Mouse (Mus musculus): ENCODE results near the gene Sucnr1. TPM values are rescaled to one million over a fixed set of nuclear protein-coding genes. Genes with fewer than 3 reads are reported as not detected.
"Not testable (repeated sequence)": the region's sequence is repeated elsewhere in the genome, so short reads cannot be mapped to it uniquely, and the experiment has no call there.

Gene Sucnr1
- polyA plus RNA-seq, 1 experiment from 2014 or later, result not detected

DNA sequence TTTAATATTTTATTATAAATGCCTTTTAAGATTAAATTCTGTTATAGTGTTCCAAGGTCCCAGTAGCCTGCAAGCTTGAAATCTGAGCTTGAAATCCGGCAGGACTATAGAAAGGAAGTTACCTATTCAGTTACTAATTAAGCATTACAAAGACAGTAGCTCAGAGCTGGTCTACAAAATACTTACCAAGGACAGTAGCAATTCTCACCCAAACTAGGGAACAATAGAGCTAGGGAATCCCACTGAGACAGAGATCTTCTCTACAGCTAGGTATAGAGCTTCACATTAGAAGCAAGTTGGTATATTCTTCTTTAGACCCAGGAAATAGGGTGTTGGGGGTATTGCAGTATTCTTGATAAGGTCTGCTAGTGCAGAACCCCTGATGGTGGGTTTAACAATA, 24.8 kb downstream of the Sucnr1 start:
- DNase-seq (ENCODE audit: low spot score); H3K36me3 ChIP-seq (ENCODE audit: control insufficient read depth, insufficient read depth, low read length); H3K9me3 ChIP-seq (ENCODE audit: control insufficient read depth, low read length); H3K9ac ChIP-seq (ENCODE audit: low read depth, low read length); ATAC-seq (replicated peaks; ENCODE audit: low FRiP score); H3K4me3 ChIP-seq (ENCODE audit: low read depth, low read length); H3K4me2 ChIP-seq; H3K27me3 ChIP-seq (replicated peaks; ENCODE audit: control insufficient read depth, insufficient read depth, low read length); H3K4me1 ChIP-seq (replicated peaks; ENCODE audit: control insufficient read depth, insufficient read depth, low read length); H3K27ac ChIP-seq (ENCODE audit: low read depth, low read length): not testable (repeated sequence)
- 79% methylated on average over 1 of the region's 1 CpGs for WGBS

DNA sequence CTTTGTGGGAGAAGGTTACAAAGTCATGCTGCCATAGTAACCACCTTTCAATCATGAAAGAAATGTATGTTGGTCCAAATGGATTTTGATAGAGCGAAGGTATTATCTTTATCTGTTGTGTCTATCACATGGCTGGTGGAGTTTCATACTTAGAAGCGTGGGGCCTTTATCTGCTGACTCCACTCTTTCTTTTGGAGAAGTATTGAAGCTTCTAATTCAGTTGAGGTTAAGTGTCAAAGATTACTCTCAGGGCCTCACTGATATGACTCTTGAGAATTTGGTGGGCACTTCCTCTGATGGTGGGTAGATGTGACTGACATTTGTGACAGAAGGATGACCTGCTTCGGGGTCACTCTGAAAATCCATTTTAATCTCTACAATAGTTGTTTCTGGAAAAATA, 26.1 kb downstream of the Sucnr1 start:
- Histone ChIP-seq H3K27ac (ENCODE audit: low read depth, low read length) (no peak overlapping the region), H3K9me3 (ENCODE audit: control insufficient read depth, low read length) (no peaks in the 10 kb centered on the region), H3K4me1 (replicated peaks; ENCODE audit: control insufficient read depth, insufficient read depth, low read length) (no peaks in the 10 kb centered on the region), H3K4me2 (no peak overlapping the region), H3K27me3 (replicated peaks; ENCODE audit: control insufficient read depth, insufficient read depth, low read length) (no peaks in the 10 kb centered on the region), H3K36me3 (ENCODE audit: control insufficient read depth, insufficient read depth, low read length) (no peaks in the 10 kb centered on the region), H3K9ac (ENCODE audit: low read depth, low read length) (no peak overlapping the region), H3K4me3 (ENCODE audit: low read depth, low read length) (no peak overlapping the region)
- ATAC-seq (replicated peaks; ENCODE audit: low FRiP score) (no peak), DNase-seq (ENCODE audit: low spot score) (no peak)
- 64% methylated on average over 3 of the region's 3 CpGs for WGBS

DNA sequence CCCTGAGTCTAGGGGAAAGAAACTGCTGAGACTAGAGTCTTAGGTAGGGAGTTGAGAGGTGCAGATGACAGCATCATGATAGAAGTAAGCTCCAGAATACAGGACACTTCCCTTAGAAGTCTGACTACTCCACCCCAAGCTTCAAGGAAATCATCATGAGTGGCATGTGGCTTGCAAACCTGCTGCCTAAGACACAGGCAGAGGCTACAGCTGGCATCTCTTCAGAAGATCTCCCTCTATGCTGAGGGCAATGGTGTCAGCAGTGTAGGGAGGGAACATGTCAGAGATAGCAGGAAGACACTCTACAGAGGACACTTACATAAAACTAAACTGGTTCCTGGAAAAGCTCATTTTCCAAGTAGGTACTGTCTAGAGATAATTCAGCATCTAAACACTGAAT, 27.1 kb downstream of the Sucnr1 start:
- no peak for ATAC-seq (replicated peaks; ENCODE audit: low FRiP score)
- H3K4me2 ChIP-seq, result no peak overlapping the region

DNA sequence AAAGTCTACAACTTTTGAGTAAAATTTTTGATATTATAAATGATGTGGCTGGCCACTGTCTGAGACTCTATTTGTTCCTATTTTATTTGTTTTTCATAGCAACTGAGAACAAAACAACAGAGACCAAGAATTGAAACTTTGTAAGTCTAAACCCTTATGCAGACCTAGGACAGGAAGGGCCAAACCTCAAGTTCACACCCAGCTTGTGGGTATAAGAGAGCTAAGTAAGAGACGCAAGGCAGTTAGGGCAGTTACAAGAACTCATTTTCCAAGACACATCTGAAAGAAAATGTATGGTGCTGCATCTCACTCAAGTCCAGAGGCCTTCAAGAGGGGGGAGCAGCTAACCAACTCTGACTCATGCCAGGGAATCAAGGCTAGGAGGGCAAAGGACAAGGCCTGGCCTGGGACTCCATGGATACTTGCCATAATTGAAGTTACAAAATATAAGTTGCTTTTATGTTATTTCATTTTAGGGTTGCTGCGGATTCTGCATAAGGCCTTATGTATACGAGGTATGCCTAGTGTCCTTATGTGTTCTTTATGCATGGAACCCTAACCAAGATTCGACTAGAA, 29.6 kb downstream of the Sucnr1 start:
- H3K9me3 ChIP-seq (ENCODE audit: control insufficient read depth, low read length), result no peaks in the 10 kb centered on the region

More for the DNA sequence above, 27.1 kb downstream of the Sucnr1 start:
- Histone ChIP-seq H3K4me3 (ENCODE audit: low read depth, low read length) (no peak overlapping the region), H3K9me3 (ENCODE audit: control insufficient read depth, low read length) (no peaks in the 10 kb centered on the region), H3K27me3 (replicated peaks; ENCODE audit: control insufficient read depth, insufficient read depth, low read length) (no peaks in the 10 kb centered on the region), H3K27ac (ENCODE audit: low read depth, low read length) (no peak overlapping the region), H3K9ac (ENCODE audit: low read depth, low read length) (no peak overlapping the region), H3K4me1 (replicated peaks; ENCODE audit: control insufficient read depth, insufficient read depth, low read length) (no peaks in the 10 kb centered on the region), H3K36me3 (ENCODE audit: control insufficient read depth, insufficient read depth, low read length) (no peaks in the 10 kb centered on the region)
- no peak for DNase-seq (ENCODE audit: low spot score)

DNA sequence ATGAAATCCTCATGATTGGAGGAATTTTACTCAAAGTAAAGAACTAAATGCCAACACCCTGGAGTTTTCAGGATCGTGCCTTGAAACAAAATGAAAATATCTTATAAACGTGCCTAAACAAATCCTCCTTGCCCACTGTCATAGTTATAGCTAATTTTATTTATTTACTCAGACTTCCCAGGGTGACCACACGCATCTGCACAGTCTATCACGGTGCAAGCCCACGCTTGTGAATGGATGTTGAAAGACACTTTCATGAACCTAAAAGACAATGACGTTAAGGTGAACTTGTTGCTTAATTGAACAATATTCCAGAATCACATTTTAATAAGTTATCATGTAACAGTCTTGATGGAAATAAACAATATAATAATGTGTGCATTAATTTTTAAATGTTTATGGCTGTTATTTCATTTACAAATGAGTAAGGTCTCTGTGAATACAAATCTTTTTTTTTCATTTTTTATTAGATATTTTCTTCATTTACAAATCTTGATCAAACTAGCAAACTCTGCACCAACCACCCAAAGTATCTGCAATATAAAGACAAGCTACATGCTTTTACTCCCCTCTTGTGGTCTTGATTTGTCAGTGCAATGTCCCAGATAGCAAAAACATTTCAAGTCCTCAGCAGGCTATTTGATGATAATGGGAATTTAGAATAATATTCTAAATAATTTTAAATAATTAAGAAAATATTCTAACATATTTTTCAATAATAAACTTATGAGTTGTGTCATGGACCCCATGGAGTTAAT, 30.4 kb downstream of the Sucnr1 start:
- Histone ChIP-seq H3K9ac (ENCODE audit: low read depth, low read length) (no peak overlapping the region), H3K27ac (ENCODE audit: low read depth, low read length) (no peak overlapping the region), H3K4me3 (ENCODE audit: low read depth, low read length) (no peak overlapping the region), H3K4me2 (no peak overlapping the region), H3K4me1 (replicated peaks; ENCODE audit: control insufficient read depth, insufficient read depth, low read length) (no peaks in the 10 kb centered on the region), H3K27me3 (replicated peaks; ENCODE audit: control insufficient read depth, insufficient read depth, low read length) (no peaks in the 10 kb centered on the region), H3K9me3 (ENCODE audit: control insufficient read depth, low read length) (no peaks in the 10 kb centered on the region), H3K36me3 (ENCODE audit: control insufficient read depth, insufficient read depth, low read length) (no peaks in the 10 kb centered on the region)
- 82% methylated on average over 6 of the region's 6 CpGs for WGBS
- ATAC-seq (replicated peaks; ENCODE audit: low FRiP score) (no peak), DNase-seq (ENCODE audit: low spot score) (no peak)

More for the DNA sequence above, 29.6 kb downstream of the Sucnr1 start:
- WGBS, result 80% methylated on average over 4 of the region's 4 CpGs
- Histone ChIP-seq H3K4me1 (replicated peaks; ENCODE audit: control insufficient read depth, insufficient read depth, low read length) (no peaks in the 10 kb centered on the region), H3K9ac (ENCODE audit: low read depth, low read length) (no peak overlapping the region), H3K27me3 (replicated peaks; ENCODE audit: control insufficient read depth, insufficient read depth, low read length) (no peaks in the 10 kb centered on the region), H3K27ac (ENCODE audit: low read depth, low read length) (no peak overlapping the region), H3K36me3 (ENCODE audit: control insufficient read depth, insufficient read depth, low read length) (no peaks in the 10 kb centered on the region), H3K4me2 (no peak overlapping the region), H3K4me3 (ENCODE audit: low read depth, low read length) (no peak overlapping the region)
- DNase-seq (ENCODE audit: low spot score) (no peak), ATAC-seq (replicated peaks; ENCODE audit: low FRiP score) (no peak)

DNA sequence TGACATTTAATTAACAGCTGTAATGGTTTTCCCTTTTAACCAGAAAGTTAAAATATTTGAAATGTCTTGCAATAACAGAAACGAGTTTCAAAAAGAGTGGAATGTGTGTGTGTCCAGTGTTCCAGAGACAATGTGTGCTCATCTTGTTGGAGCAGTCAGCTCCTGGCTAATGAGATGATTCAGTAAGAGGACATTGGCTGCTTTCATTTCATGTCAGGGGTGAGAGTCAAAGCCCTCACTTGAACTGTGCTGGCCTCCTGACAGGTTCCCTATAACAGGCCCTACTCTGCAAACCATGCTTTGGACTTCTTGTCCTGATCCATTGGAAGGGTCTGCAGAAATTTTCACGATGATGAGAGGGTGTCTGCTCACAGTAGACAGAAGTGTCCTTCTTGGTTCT, 32.9 kb downstream of the Sucnr1 start:
- WGBS, result 45% methylated on average over 2 of the region's 2 CpGs
- H3K4me1 ChIP-seq (replicated peaks; ENCODE audit: control insufficient read depth, insufficient read depth, low read length), result no peaks in the 10 kb centered on the region
- ATAC-seq (replicated peaks; ENCODE audit: low FRiP score), result no peak
- no peak overlapping the region for H3K4me3 ChIP-seq (ENCODE audit: low read depth, low read length)
- H3K4me2 ChIP-seq, result no peak overlapping the region
- no peak overlapping the region for H3K9ac ChIP-seq (ENCODE audit: low read depth, low read length)
- no peaks in the 10 kb centered on the region for H3K36me3 ChIP-seq (ENCODE audit: control insufficient read depth, insufficient read depth, low read length)
- H3K9me3 ChIP-seq (ENCODE audit: control insufficient read depth, low read length), result no peaks in the 10 kb centered on the region
- no peaks in the 10 kb centered on the region for H3K27me3 ChIP-seq (replicated peaks; ENCODE audit: control insufficient read depth, insufficient read depth, low read length)
- H3K27ac ChIP-seq (ENCODE audit: low read depth, low read length), result no peak overlapping the region
- no peak for DNase-seq (ENCODE audit: low spot score)

DNA sequence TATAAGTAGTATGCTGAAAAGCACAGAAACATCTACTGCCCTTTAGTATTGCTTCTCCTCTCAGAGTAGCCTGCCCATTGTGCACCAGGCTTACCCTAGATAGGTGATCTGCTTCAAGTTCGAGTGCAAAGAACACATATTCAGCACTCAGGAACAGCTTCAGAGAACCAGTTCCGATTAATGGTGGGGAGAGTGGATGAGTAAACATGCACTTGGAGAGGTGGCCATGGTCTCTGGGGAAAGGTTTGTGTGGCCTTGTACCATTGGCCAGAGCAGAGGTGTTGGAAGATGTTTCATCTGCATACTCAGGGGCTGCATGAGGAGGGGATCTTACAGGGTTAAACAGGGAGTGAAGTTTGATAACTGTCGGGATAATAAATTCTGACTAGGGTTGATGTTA, 39.8 kb downstream of the Sucnr1 start:
- no peaks in the 10 kb centered on the region for H3K36me3 ChIP-seq (ENCODE audit: control insufficient read depth, insufficient read depth, low read length)
- no peak overlapping the region for H3K4me2 ChIP-seq
- H3K9me3 ChIP-seq (ENCODE audit: control insufficient read depth, low read length), result no peaks in the 10 kb centered on the region
- DNase-seq (ENCODE audit: low spot score), result no peak
- H3K4me1 ChIP-seq (replicated peaks; ENCODE audit: control insufficient read depth, insufficient read depth, low read length), result no peaks in the 10 kb centered on the region
- 72% methylated on average over 3 of the region's 3 CpGs for WGBS
- no peak overlapping the region for H3K4me3 ChIP-seq (ENCODE audit: low read depth, low read length)
- ATAC-seq (replicated peaks; ENCODE audit: low FRiP score), result no peak
- no peaks in the 10 kb centered on the region for H3K27me3 ChIP-seq (replicated peaks; ENCODE audit: control insufficient read depth, insufficient read depth, low read length)
- H3K9ac ChIP-seq (ENCODE audit: low read depth, low read length), result no peak overlapping the region
- no peak overlapping the region for H3K27ac ChIP-seq (ENCODE audit: low read depth, low read length)

DNA sequence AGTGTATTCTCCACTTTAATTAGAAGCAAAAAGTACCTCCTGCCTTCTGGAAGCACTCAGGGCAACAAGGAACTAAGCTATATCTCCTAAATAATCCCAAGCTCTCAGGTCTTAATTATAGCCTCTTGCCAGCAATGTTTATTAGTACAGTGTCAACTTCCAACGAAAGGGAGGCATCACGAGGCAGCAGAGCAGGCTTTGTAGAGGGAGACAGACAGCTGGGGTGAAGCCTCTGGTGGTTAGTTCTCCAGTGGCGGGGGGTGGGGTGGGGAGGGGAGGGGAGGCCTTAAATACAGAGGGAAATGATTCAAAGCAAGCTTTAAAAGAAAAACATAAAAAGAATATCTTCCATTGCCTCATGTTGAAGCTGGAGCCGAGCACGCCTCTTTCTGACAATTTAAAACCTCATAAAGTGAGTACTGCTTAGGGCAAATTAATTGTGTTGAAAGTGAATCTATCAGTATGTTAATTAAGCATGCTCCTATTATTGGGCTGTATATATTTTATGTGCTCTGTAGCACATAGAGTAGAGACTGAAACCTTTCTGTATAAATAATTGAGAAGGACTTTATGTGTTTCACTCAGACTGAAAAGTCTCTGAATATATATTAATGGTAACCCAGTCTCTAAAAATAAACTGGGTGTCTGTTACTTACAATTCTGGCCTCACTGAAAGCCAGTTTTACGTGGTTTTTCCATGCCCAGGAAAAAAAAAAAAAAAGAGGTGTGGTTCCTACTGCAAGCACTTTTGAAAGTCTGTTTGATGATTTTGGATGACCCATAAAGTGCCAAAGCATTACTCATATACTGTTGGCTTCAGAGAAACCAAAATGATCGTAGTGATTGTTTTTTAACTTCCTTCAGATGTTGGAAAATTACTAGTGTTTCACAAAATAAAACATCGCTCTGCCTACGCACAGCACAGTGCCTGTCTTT, 42.5 kb downstream of the Sucnr1 start:
- H3K4me2 ChIP-seq, result no peak overlapping the region
- no peaks in the 10 kb centered on the region for H3K27me3 ChIP-seq (replicated peaks; ENCODE audit: control insufficient read depth, insufficient read depth, low read length)
- DNase-seq (ENCODE audit: low spot score), result no peak
- no peaks in the 10 kb centered on the region for H3K9me3 ChIP-seq (ENCODE audit: control insufficient read depth, low read length)
- no peak overlapping the region for H3K27ac ChIP-seq (ENCODE audit: low read depth, low read length)
- H3K4me3 ChIP-seq (ENCODE audit: low read depth, low read length), result no peak overlapping the region
- H3K9ac ChIP-seq (ENCODE audit: low read depth, low read length), result no peak overlapping the region
- WGBS, result 62% methylated on average over 9 of the region's 9 CpGs
- ATAC-seq (replicated peaks; ENCODE audit: low FRiP score), result no peak
- no peaks in the 10 kb centered on the region for H3K36me3 ChIP-seq (ENCODE audit: control insufficient read depth, insufficient read depth, low read length)
- no peaks in the 10 kb centered on the region for H3K4me1 ChIP-seq (replicated peaks; ENCODE audit: control insufficient read depth, insufficient read depth, low read length)

Data from liver, embryonic 11.5 days (tissue).